Mouse (Mus musculus) MEL (cell line): Measurements from ENCODE around the gene Arhgap24. TPM values are rescaled to one million over a fixed set of nuclear protein-coding genes. Genes with fewer than 3 reads are reported as not detected.

Experiments used
- DNase-seq: peaks from one replicate; pipeline ENCODE4 v3.0.0; 2011; ENCODE audit warnings: low read depth, low spot score
- H3K27ac ChIP-seq: 2 replicates; pipeline ENCODE4 v1.5.1; 2012; ENCODE audit warnings: low read depth, mild to moderate bottlenecking, control low read depth, low read length, moderate library complexity; ENCODE audit not compliant: control insufficient read depth
- H3K27me3 ChIP-seq, 2 experiments: fragments of 150-350 bp in 1 of 2; sonication (generic) in 1 of 2; 2 replicates each; pipeline ENCODE4 v1.6.1; 2012; ENCODE audit warnings: low read length in 2 of 2, mild to moderate bottlenecking in 2 of 2, improper control_type of control experiment in 1 of 2, moderate library complexity in 1 of 2; ENCODE audit not compliant: insufficient read depth in 2 of 2, control insufficient read depth in 1 of 2
- H3K36me3 ChIP-seq, 2 experiments: 2 replicates each; pipeline ENCODE4 v1.6.1; 2012 to 2014; ENCODE audit warnings: low read length in 2 of 2, improper control_type of control experiment in 1 of 2, inconsistent platforms in 1 of 2, mild to moderate bottlenecking in 1 of 2; ENCODE audit not compliant: insufficient read depth in 2 of 2, control insufficient read depth in 1 of 2
- H3K4me1 ChIP-seq, 2 experiments: fragments of 150-350 bp in 1 of 2; sonication (generic) in 1 of 2; 2 replicates each; pipeline ENCODE4 v1.6.1; 2012; ENCODE audit warnings: low read length in 2 of 2, improper control_type of control experiment in 1 of 2, mild to moderate bottlenecking in 1 of 2; ENCODE audit not compliant: insufficient read depth in 2 of 2, control insufficient read depth in 1 of 2
- H3K4me3 ChIP-seq, 2 experiments: fragments of 150-350 bp in 1 of 2; sonication (generic) in 1 of 2; 2 replicates each; pipeline ENCODE4 v1.5.1; 2012; ENCODE audit warnings: low read depth in 2 of 2, low read length in 2 of 2, mild to moderate bottlenecking in 2 of 2, moderate library complexity in 2 of 2, control low read depth in 1 of 2, improper control_type of control experiment in 1 of 2; ENCODE audit not compliant: control insufficient read depth in 1 of 2, insufficient read depth in 1 of 2
- H3K79me2 ChIP-seq: 2 replicates; pipeline ENCODE4 v1.6.1; 2012; ENCODE audit warnings: mild to moderate bottlenecking, low read length, moderate library complexity; ENCODE audit not compliant: control insufficient read depth, poor library complexity, insufficient read depth
- H3K9ac ChIP-seq: 2 replicates; pipeline ENCODE4 v1.6.1; 2012; ENCODE audit warnings: low read depth, mild to moderate bottlenecking, control low read depth, low read length, moderate library complexity; ENCODE audit not compliant: control insufficient read depth, poor library complexity, severe bottlenecking
- H3K9me3 ChIP-seq: fragments of 150-350 bp; sonication (generic); replicated peaks from 2 replicates; pipeline ENCODE4 v1.6.1; 2012; ENCODE audit warnings: mild to moderate bottlenecking, low read length, improper control_type of control experiment, moderate library complexity; ENCODE audit not compliant: insufficient read depth
- CHD1 ChIP-seq: IDR thresholded peaks from 2 replicates; pipeline ENCODE4 v1.6.1; 2012; ENCODE audit warnings: low read depth, mild to moderate bottlenecking, inconsistent platforms, low read length, improper control_type of control experiment
- E2F4 ChIP-seq: IDR thresholded peaks from 2 replicates; pipeline ENCODE4 v1.6.1; 2011; ENCODE audit warnings: low read depth, low read length, improper control_type of control experiment, borderline replicate concordance
- ETS1 ChIP-seq: IDR thresholded peaks from 2 replicates; pipeline ENCODE4 v1.6.1; 2012; ENCODE audit warnings: low read depth, mild to moderate bottlenecking, inconsistent platforms, low read length, improper control_type of control experiment, moderate library complexity
- GATA1 ChIP-seq: IDR thresholded peaks from 2 replicates; pipeline ENCODE4 v1.6.1; 2011; ENCODE audit warnings: low read depth, low read length, improper control_type of control experiment
- HCFC1 ChIP-seq: IDR thresholded peaks from 2 replicates; pipeline ENCODE4 v1.6.1; 2012; ENCODE audit warnings: low read depth, mild to moderate bottlenecking, inconsistent platforms, low read length, improper control_type of control experiment, moderate library complexity
- JUND ChIP-seq: IDR thresholded peaks from 2 replicates; pipeline ENCODE4 v1.6.1; 2011; ENCODE audit warnings: low read depth, mild to moderate bottlenecking, improper control_type of control experiment, low read length
- MAX ChIP-seq: IDR thresholded peaks from 2 replicates; pipeline ENCODE4 v1.6.1; 2011; ENCODE audit warnings: low read length, improper control_type of control experiment
- MYB ChIP-seq: IDR thresholded peaks from 2 replicates; pipeline ENCODE4 v1.6.1; 2011; ENCODE audit warnings: mild to moderate bottlenecking, low read depth, low read length, improper control_type of control experiment
- MYC ChIP-seq: IDR thresholded peaks from 2 replicates; pipeline ENCODE4 v1.6.1; 2011; ENCODE audit warnings: low read depth, mild to moderate bottlenecking, low read length, improper control_type of control experiment, moderate library complexity
- NELFE ChIP-seq: IDR thresholded peaks from 2 replicates; pipeline ENCODE4 v1.6.1; 2011; ENCODE audit warnings: low read depth, low read length, improper control_type of control experiment
- POLR2A ChIP-seq, 2 experiments: IDR thresholded peaks; 2 replicates each; pipeline ENCODE4 v1.6.1; 2011 to 2012; ENCODE audit warnings: low read length in 2 of 2, mild to moderate bottlenecking in 2 of 2, control low read depth in 1 of 2, improper control_type of control experiment in 1 of 2, low read depth in 1 of 2, moderate library complexity in 1 of 2; ENCODE audit not compliant: control insufficient read depth in 1 of 2, insufficient read depth in 1 of 2, poor library complexity in 1 of 2
- POLR2AphosphoS2 ChIP-seq: IDR thresholded peaks from 2 replicates; pipeline ENCODE4 v1.6.1; 2011; ENCODE audit warnings: low read length, improper control_type of control experiment
- SIN3A ChIP-seq: IDR thresholded peaks from 2 replicates; pipeline ENCODE4 v1.6.1; 2012; ENCODE audit warnings: low read length, improper control_type of control experiment, inconsistent platforms
- SMC3 ChIP-seq: IDR thresholded peaks from 2 replicates; pipeline ENCODE4 v1.6.1; 2011; ENCODE audit warnings: low read depth, low read length, improper control_type of control experiment
- TBP ChIP-seq: IDR thresholded peaks from 2 replicates; pipeline ENCODE4 v1.8.0; 2011; ENCODE audit warnings: low read depth, low read length, improper control_type of control experiment
- TCF12 ChIP-seq: IDR thresholded peaks from 2 replicates; pipeline ENCODE4 v1.6.1; 2014; ENCODE audit warnings: low read depth, mild to moderate bottlenecking, inconsistent platforms, low read length, improper control_type of control experiment, moderate library complexity
- UBTF ChIP-seq: IDR thresholded peaks from 2 replicates; pipeline ENCODE4 v1.6.1; 2012; ENCODE audit warnings: low read depth, mild to moderate bottlenecking, inconsistent platforms, low read length, improper control_type of control experiment, moderate library complexity, borderline replicate concordance; ENCODE audit not compliant: insufficient read depth
- USF2 ChIP-seq, 2 experiments: IDR thresholded peaks; 2 replicates each; pipeline ENCODE4 v1.6.1; 2011 to 2012; ENCODE audit warnings: improper control_type of control experiment in 2 of 2, low read length in 2 of 2, borderline replicate concordance in 1 of 2, inconsistent platforms in 1 of 2, low read depth in 1 of 2, mild to moderate bottlenecking in 1 of 2; ENCODE audit not compliant: insufficient read depth in 1 of 2
- ZC3H11A ChIP-seq: IDR thresholded peaks from 2 replicates; pipeline ENCODE4 v1.6.1; 2012; ENCODE audit warnings: low read depth, mild to moderate bottlenecking, inconsistent platforms, low read length, improper control_type of control experiment
- ZKSCAN1 ChIP-seq: IDR thresholded peaks from 2 replicates; pipeline ENCODE4 v1.6.1; 2012; ENCODE audit warnings: low read depth, mild to moderate bottlenecking, inconsistent platforms, low read length, improper control_type of control experiment, moderate library complexity
- ZNF384 ChIP-seq: IDR thresholded peaks from 2 replicates; pipeline ENCODE4 v1.6.1; 2012; ENCODE audit warnings: low read depth, mild to moderate bottlenecking, inconsistent platforms, low read length, improper control_type of control experiment
- polyA plus RNA-seq, 2 experiments: library from polyadenylated mRNA; stranded (reverse) in 1 of 2; unstranded in 1 of 2; fragments of >175 nt in 1 of 2; fragments of >200 nt in 1 of 2; gene quantifications; 2 replicates each; pipeline versions ENCODE4 v1.2.1 to v1.2.4; 2012; ENCODE audit warnings: low replicate concordance in 2 of 2, low read depth in 1 of 2; ENCODE audit not compliant: insufficient read length in 2 of 2, insufficient read depth in 1 of 2, missing spikeins in 1 of 2
- total RNA-seq: library from RNA; depleted of rRNA; stranded (reverse); fragments of 300-350 nt; gene quantifications from 2 replicates; pipeline ENCODE4 v1.2.3, GENCODE M21; 2012

Arhgap24 gene
- total and polyA plus RNA-seq, 3 experiments: not detected

DNA sequence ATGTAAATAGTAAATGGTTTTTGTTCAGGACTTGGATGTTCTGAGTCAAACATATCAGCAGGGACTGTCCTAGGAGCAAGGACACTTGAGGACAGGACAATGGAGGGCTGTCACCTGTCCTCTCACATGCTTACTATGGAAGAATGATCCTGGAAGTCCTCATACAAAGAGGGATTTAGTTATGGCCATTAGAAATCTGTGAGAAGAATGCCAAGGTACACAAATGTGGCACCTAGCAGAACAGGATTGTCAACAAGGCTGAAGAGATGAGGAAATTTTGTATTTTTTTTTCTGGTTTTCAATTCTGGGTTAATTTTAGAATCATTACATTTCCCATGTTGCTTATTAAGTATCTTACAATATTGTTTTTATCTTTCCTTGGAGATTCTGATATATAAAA lies 326.3 kb downstream of the Arhgap24 start:
- Histone ChIP-seq H3K36me3 (no peaks in the 10 kb centered on the region), H3K79me2 (no peaks in the 10 kb centered on the region), H3K27me3 (no peaks in the 10 kb centered on the region), H3K9me3 (no peaks in the 10 kb centered on the region), H3K9ac (no peak overlapping the region), H3K4me3 (no peak overlapping the region), H3K27ac (no peak overlapping the region), H3K4me1 (no peaks in the 10 kb centered on the region)
- no peak for TF ChIP-seq MYC
- TF ChIP-seq HCFC1: no peak
- no peak for TF ChIP-seq USF2 (IDR thresholded peaks at IDR 0.05; ENCODE audit: borderline replicate concordance in 1 of 2, insufficient read depth in 1 of 2, low read depth in 1 of 2, low read length in 2 of 2)
- TF ChIP-seq SIN3A: no peak
- TF ChIP-seq ZKSCAN1: no peak
- no peak for TF ChIP-seq ETS1
- no peak for TF ChIP-seq TBP
- TF ChIP-seq E2F4: no peak
- TF ChIP-seq SMC3: no peak
- no peak for TF ChIP-seq MAX
- TF ChIP-seq CHD1: no peak
- no peak for TF ChIP-seq GATA1
- no peak for TF ChIP-seq UBTF
- TF ChIP-seq ZC3H11A: no peak
- TF ChIP-seq MYB: no peak
- TF ChIP-seq POLR2AphosphoS2: no peak
- no peak for TF ChIP-seq POLR2A (IDR thresholded peaks at IDR 0.05; ENCODE audit: control insufficient read depth in 1 of 2, insufficient read depth in 1 of 2, low read depth in 1 of 2, low read length in 2 of 2, poor library complexity in 1 of 2)
- TF ChIP-seq JUND: no peak
- no peak for TF ChIP-seq ZNF384
- no peak for DNase-seq

DNA sequence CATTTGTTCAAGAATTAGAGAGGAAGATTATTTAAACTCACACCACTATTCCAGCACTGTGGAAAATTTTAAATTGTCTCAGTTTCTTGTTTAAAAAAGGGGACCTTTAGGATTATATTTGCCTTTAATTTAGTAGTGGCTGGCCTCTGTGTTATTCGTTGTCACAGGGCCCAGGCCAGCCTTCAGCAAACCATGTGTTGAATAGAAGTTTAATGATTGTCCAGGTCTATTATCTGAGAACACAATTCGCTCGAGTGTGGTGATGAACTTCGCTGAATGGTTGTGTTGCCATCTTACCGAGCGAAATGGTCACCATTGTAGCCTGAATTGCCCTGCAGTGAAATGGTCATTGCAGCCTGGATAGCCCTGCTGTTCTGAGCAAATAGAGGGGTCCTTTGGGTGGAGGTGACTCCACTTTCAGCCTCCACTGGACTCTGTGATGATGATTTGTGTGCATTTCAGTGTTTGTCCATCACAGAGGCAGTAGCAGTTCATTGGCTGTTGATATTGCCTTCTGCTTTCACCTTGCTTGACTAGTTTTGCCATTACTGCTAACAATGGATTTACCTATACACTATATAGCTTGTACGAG lies 329.3 kb downstream of the Arhgap24 start:
- H3K36me3 ChIP-seq: no peaks in the 10 kb centered on the region
- no peaks in the 10 kb centered on the region for H3K9me3 ChIP-seq
- H3K79me2 ChIP-seq: no peaks in the 10 kb centered on the region
- no peak overlapping the region for H3K27ac ChIP-seq
- no peak for DNase-seq
- H3K4me3 ChIP-seq: no peak overlapping the region
- TF ChIP-seq NELFE (no peak), TCF12 (no peak)
- no peak overlapping the region for H3K9ac ChIP-seq
- no peaks in the 10 kb centered on the region for H3K4me1 ChIP-seq
- no peaks in the 10 kb centered on the region for H3K27me3 ChIP-seq
